Mouse (Mus musculus) heart, adult 2 months (tissue): ENCODE data around the gene Ccdc142. TPM values are rescaled to one million over a fixed set of nuclear protein-coding genes. Genes with fewer than 3 reads are reported as not detected.
A peak's percentile ranks its signal among the peaks of the same experiment; 100 is the strongest.

Source experiments
- DNase-seq, 2 experiments: peaks; one replicate each; pipeline ENCODE4 v3.0.0; 2021
- H3K27ac ChIP-seq: fragments of 200-600 bp; 2 replicates; pipeline ENCODE4 v1.8.1; 2022
- H3K27me3 ChIP-seq: fragments of 200-500 bp; 2 replicates; pipeline ENCODE4 v1.6.1; 2012; ENCODE audit warnings: mild to moderate bottlenecking, low read length, inconsistent platforms, mixed read lengths; ENCODE audit not compliant: control insufficient read depth, insufficient read depth
- H3K36me3 ChIP-seq: fragments of 200-500 bp; 2 replicates; pipeline ENCODE4 v1.6.1; 2012; ENCODE audit warnings: low read length, inconsistent platforms; ENCODE audit not compliant: control insufficient read depth, insufficient read depth
- H3K4me1 ChIP-seq: fragments of 200-500 bp; 2 replicates; pipeline ENCODE4 v1.6.1; 2011; ENCODE audit warnings: low read length; ENCODE audit not compliant: control insufficient read depth, insufficient read depth
- H3K4me3 ChIP-seq: fragments of 200-600 bp; 2 replicates; pipeline ENCODE4 v1.8.1; 2022
- H3K79me2 ChIP-seq: fragments of 200-500 bp; replicated peaks from 2 replicates; pipeline ENCODE4 v1.6.1; 2012; ENCODE audit warnings: mild to moderate bottlenecking, inconsistent platforms, low read length, moderate library complexity, mixed read lengths; ENCODE audit not compliant: control insufficient read depth, insufficient read depth
- H3K9ac ChIP-seq: fragments of 200-500 bp; 2 replicates; pipeline ENCODE4 v1.6.1; 2012; ENCODE audit warnings: low read depth, mild to moderate bottlenecking, control low read depth, inconsistent platforms, low read length, mixed read lengths
- CTCF ChIP-seq: fragments of 200-600 bp; IDR thresholded peaks from 2 replicates; pipeline ENCODE4 v1.8.1; 2022; ENCODE audit warnings: antibody characterized with exemption, mild to moderate bottlenecking, moderate library complexity
- EP300 ChIP-seq: fragments of 200-500 bp; IDR thresholded peaks from 2 replicates; pipeline ENCODE4 v1.6.1; 2011; ENCODE audit warnings: low read depth, low read length, control low read depth; ENCODE audit not compliant: insufficient read depth
- POLR2A ChIP-seq: fragments of 200-500 bp; IDR thresholded peaks from 2 replicates; pipeline ENCODE4 v1.6.1; 2011; ENCODE audit warnings: mild to moderate bottlenecking, low read depth, low read length, control low read depth; ENCODE audit not compliant: insufficient read depth
- WGBS: fragments of 180-500 bp; shearing (Covaris S2); methylation state at CpG from one replicate; pipeline ENCODE4 v1.1.7; 2018; 5-methylcytosine and 5-hydroxymethylcytosine counted together
- intact Hi-C: fragments of 180-260 bp; cut with DNase I; formaldehyde crosslinking; loops from one replicate; pipeline ENCODE4 v1.15.1; 2025
- polyA plus RNA-seq: library from polyadenylated mRNA; depleted of rRNA; stranded (reverse); fragments of >200 nt; gene quantifications from 2 replicates; pipeline ENCODE4 v1.2.3, GENCODE M21; 2012
- total RNA-seq, 2 experiments: library from RNA; stranded (reverse); gene quantifications; 2 replicates each; pipeline ENCODE4 v1.2.3; 2021

Ccdc142 gene
- total and polyA plus RNA-seq, 3 experiments = 2.0 to 2.5 (median 2.4) TPM

- TF ChIP-seq EP300 (no peak), POLR2A (no peak), CTCF (no peak)
- no peak for DNase-seq
- Histone ChIP-seq H3K9ac (peak overlapping the region; percentile 73), H3K27ac (peak overlapping the region; percentile 76), H3K79me2 (no peaks in the 10 kb centered on the region), H3K27me3 (no peaks in the 10 kb centered on the region), H3K36me3 (no peaks in the 10 kb centered on the region), H3K4me3 (peak overlapping the region; percentile 64), H3K4me1 (peaks cover 2% of the 10 kb centered on the region)
- intact Hi-C loops = no loop called here
- 25% methylated on average over 9 of the region's 9 CpGs for WGBS
Measured at GRCm38 (mm10) chr6:83087926-83088260, 13.5 kb upstream of the Ccdc142 start.

DNA sequence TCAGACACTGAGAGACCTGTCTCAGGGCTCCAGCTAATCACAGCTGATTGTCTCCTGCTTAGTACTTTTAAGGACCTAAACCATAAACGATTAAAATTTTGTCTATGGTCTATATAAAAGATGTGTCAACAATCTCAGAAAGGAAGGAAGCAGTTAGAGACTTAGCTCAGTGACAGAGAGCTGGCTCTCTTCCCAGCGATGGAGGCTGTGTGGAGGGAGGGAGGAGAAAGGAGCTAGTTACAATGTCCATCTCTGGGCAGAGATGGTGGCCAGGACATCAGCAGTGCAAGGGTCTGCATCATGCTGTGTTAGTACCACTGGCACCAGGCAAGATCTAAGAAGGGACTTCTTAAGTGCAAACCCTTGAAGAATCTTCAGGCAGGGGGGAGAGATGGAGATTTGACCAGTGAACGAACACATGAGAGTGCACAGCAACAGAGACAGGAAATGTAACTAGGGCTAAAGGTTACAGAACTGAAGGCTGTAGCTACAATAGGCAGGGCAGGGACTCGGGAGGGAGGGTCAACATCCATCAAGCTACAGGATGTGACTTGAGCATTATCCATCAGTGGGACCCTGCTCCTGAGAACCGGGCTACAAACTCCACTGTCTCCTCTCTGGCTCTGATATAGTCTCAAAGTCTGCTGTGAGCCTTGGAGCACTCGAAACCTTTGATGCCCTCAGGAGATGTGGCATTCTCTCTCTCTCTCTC is 8.8 kb upstream of the Ccdc142 start:
- Histone ChIP-seq H3K4me3 (no peak overlapping the region), H3K27me3 (no peaks in the 10 kb centered on the region), H3K79me2 (no peaks in the 10 kb centered on the region), H3K36me3 (no peaks in the 10 kb centered on the region), H3K9ac (no peak overlapping the region), H3K27ac (no peak overlapping the region), H3K4me1 (peaks cover 2% of the 10 kb centered on the region)
- intact Hi-C loops = no loop called here
- no peak for TF ChIP-seq POLR2A
- no peak for DNase-seq
- WGBS = 16% methylated on average over 6 of the region's 6 CpGs

GRCm38 (mm10) chr6:83095968-83096367 is 5.4 kb upstream of the Ccdc142 start:
- WGBS = 48% methylated on average over 6 of the region's 6 CpGs
- intact Hi-C loops = no loop called here
- no peak overlapping the region for H3K9ac ChIP-seq

DNA sequence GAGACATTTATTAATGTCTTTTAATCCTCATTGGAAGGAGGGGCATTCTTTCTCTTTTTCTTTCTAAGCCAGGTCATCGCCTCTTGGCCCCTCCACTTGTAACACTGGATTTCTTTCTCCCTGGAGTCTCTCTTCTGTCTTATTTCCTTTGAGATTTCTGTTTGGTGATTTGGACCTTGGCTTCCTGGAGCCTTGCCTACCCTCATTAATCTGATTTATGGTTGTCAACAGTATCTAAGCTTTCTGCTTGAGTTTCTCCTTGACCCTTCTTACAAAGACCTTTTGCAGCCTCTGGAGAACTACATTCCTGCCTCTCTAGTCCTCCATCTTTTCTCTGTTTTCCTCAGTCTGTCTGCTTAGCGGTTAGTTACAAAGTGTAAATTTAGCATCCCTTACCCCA is 3.0 kb upstream of the Ccdc142 start:
- Histone ChIP-seq H3K9ac (no peak overlapping the region), H3K4me1 (peaks cover 4% of the 10 kb centered on the region), H3K27ac (no peak overlapping the region), H3K27me3 (no peaks in the 10 kb centered on the region), H3K4me3 (no peak overlapping the region), H3K79me2 (no peaks in the 10 kb centered on the region), H3K36me3 (no peaks in the 10 kb centered on the region)
- intact Hi-C loops = no loop called here
- no peak for DNase-seq
- 68% methylated on average over 2 of the region's 2 CpGs for WGBS
- no peak for TF ChIP-seq EP300
- TF ChIP-seq POLR2A = no peak
- TF ChIP-seq CTCF = no peak

More at GRCm38 (mm10) chr6:83095968-83096367, 5.4 kb upstream of the Ccdc142 start:
- Histone ChIP-seq H3K4me3 (no peak overlapping the region), H3K4me1 (peaks cover 3% of the 10 kb centered on the region), H3K27ac (no peak overlapping the region), H3K36me3 (no peaks in the 10 kb centered on the region), H3K79me2 (no peaks in the 10 kb centered on the region), H3K27me3 (no peaks in the 10 kb centered on the region)
- no peak for DNase-seq
- no peak for TF ChIP-seq CTCF
- no peak for TF ChIP-seq EP300
- no peak for TF ChIP-seq POLR2A

DNA sequence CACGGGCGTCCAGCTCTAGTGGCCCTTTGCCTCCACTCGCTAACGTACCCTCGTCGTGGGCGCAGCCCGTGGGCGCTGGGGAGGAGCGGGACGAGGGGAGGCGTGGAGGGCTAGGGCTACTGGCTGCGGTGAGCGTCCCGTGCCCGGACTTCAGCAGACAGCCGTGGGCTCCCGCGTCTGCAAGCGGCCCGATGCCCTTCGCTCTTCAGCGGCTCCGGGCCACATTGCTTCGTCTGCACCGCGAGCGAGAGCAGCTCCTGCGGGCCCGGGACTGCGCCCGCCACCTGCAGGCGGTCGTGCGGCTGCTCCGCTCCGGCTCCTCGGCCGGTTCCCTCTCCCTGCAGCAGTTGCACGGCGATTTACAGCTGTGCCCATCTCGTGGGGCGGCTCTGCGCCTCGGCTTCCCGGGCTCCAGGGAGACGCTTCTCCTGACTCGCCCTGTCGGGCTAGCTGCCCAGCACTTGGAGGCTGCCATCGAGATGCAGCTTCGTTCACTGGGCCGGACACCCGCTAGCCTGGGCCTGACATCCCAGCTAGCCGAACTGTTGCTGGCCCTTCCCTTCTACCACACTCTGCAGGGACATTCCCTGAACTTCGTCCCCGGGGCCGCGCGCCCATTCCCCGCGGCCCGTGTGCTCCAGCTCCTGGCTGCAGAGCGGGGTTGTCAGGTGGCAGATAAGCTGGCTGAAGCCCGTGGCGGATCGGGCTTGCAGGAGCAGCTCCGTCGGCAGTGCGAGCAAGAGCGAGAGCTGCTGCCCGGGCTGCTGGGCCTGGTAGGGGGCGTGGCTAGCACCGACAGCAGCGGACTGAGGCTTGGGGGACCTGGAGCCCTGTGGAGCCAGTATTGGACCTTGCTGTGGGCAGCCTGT is 521 bp downstream of the Ccdc142 start:
- Histone ChIP-seq H3K27ac (peak overlapping the region; percentile 89), H3K4me1 (peaks cover 4% of the 10 kb centered on the region), H3K79me2 (no peaks in the 10 kb centered on the region), H3K9ac (peak overlapping the region; percentile 91), H3K27me3 (no peaks in the 10 kb centered on the region), H3K4me3 (peak overlapping the region; percentile 72), H3K36me3 (no peaks in the 10 kb centered on the region)
- peak; percentile 79 to 80 for DNase-seq
- no peak for TF ChIP-seq EP300
- no peak for TF ChIP-seq POLR2A
- TF ChIP-seq CTCF = peak; percentile 66
- intact Hi-C loops = loop anchor here (1.0 to 10.0 kb wide), 2 partner anchors 106 to 163 kb away; no protein-coding TSS in a partner anchor
- under 1% methylated on average over 74 of the region's 74 CpGs for WGBS

GRCm38 (mm10) chr6:83103130-83103650 is 1.8 kb downstream of the Ccdc142 start:
- WGBS = 69% methylated on average over 11 of the region's 11 CpGs

More at GRCm38 (mm10) chr6:83103130-83103650, 1.8 kb downstream of the Ccdc142 start:
- intact Hi-C loops = loop anchor here (10.0 kb wide), 1 partner anchor 162 kb away; no protein-coding TSS in a partner anchor
- Histone ChIP-seq H3K4me1 (peaks cover 4% of the 10 kb centered on the region), H3K79me2 (no peaks in the 10 kb centered on the region), H3K36me3 (no peaks in the 10 kb centered on the region), H3K27me3 (no peaks in the 10 kb centered on the region), H3K4me3 (no peak overlapping the region), H3K27ac (no peak overlapping the region), H3K9ac (no peak overlapping the region)
- DNase-seq = no peak
- no peak for TF ChIP-seq CTCF
- TF ChIP-seq EP300 = no peak
- no peak for TF ChIP-seq POLR2A
